Mouse (Mus musculus) yolk sac, embryonic 10.5 days (tissue): ENCODE measurements at regions not wholly inside any gene's neighbourhood (a gene's known extent, or its start where the extent isn't known, plus 50 kb on each side); places are given as distances from the start of the nearest gene placed in this dataset.

Experiments
- DNase-seq: peaks from one replicate; pipeline ENCODE4 v3.0.0-alpha.2; 2017; ENCODE audit warnings: low spot score

- peak; percentile 50 for DNase-seq
Measured at GRCm38 (mm10) chr4:131486821-131487220, 351.3 kb downstream of the Ptpru start.

- DNase-seq, result no peak
Measured at GRCm38 (mm10) chr4:131488246-131488645, 349.8 kb downstream of the Ptpru start.

- DNase-seq, result no peak
Measured at GRCm38 (mm10) chr4:131489056-131489455, 349.0 kb downstream of the Ptpru start.

- no peak for DNase-seq
Measured at GRCm38 (mm10) chr4:131491960-131492359, 346.1 kb downstream of the Ptpru start.

- DNase-seq, result no peak
Measured at GRCm38 (mm10) chr4:131493726-131494125, 344.4 kb downstream of the Ptpru start.

GRCm38 (mm10) chr4:131496900-131497299 is 341.2 kb downstream of the Ptpru start:
- no peak for DNase-seq

- DNase-seq, result no peak
Measured at GRCm38 (mm10) chr4:131500928-131501650, 337.0 kb downstream of the Ptpru start.

- DNase-seq, result no peak
Measured at GRCm38 (mm10) chr4:131508154-131508553, 329.9 kb downstream of the Ptpru start.

- DNase-seq, result no peak
Measured at GRCm38 (mm10) chr4:131511586-131511985, 326.5 kb downstream of the Ptpru start.

- DNase-seq, result no peak
Measured at GRCm38 (mm10) chr4:131512768-131513167, 325.3 kb downstream of the Ptpru start.

GRCm38 (mm10) chr4:131520636-131521306 is 317.3 kb downstream of the Ptpru start:
- no peak for DNase-seq

- no peak for DNase-seq
Measured at GRCm38 (mm10) chr4:131521307-131521651, 316.8 kb downstream of the Ptpru start.

- no peak for DNase-seq
Measured at GRCm38 (mm10) chr4:131525236-131525635, 312.9 kb downstream of the Ptpru start.

- DNase-seq, result no peak
Measured at GRCm38 (mm10) chr4:131530491-131530890, 307.6 kb downstream of the Ptpru start.

GRCm38 (mm10) chr4:131531003-131531402 is 307.1 kb downstream of the Ptpru start:
- no peak for DNase-seq

- no peak for DNase-seq
Measured at GRCm38 (mm10) chr4:131534831-131535230, 303.3 kb downstream of the Ptpru start.

GRCm38 (mm10) chr4:131538237-131538636 is 299.9 kb downstream of the Ptpru start:
- DNase-seq, result no peak

GRCm38 (mm10) chr4:131546422-131547200 is 291.5 kb downstream of the Ptpru start:
- no peak for DNase-seq

- DNase-seq, result no peak
Measured at GRCm38 (mm10) chr4:131549581-131549980, 288.5 kb downstream of the Ptpru start.

GRCm38 (mm10) chr4:131558513-131558912 is 279.6 kb downstream of the Ptpru start:
- no peak for DNase-seq

GRCm38 (mm10) chr4:131563851-131564250 is 274.2 kb downstream of the Ptpru start:
- DNase-seq, result no peak

GRCm38 (mm10) chr4:131565203-131565602 is 272.9 kb downstream of the Ptpru start:
- DNase-seq, result no peak

GRCm38 (mm10) chr4:131567241-131567640 is 270.8 kb downstream of the Ptpru start:
- DNase-seq, result no peak
